Mouse (Mus musculus) Patski (cell line): ENCODE data around the gene Proz. TPM values are rescaled to one million over a fixed set of nuclear protein-coding genes. Genes with fewer than 3 reads are reported as not detected.

Experiments
- ATAC-seq: fragments of 100-300 bp; one replicate; pipeline ENCODE4 v1.8.0; 2021
- CTCF ChIA-PET: fragments of 350-600 bp; sonication (Branson Sonifier 250); formaldehyde crosslinking; loops from one replicate; lab custom pipeline; 2022; ENCODE audit warnings: inconsistent platforms; lab: Charles Lee
- POLR2A ChIA-PET: fragments of 350-600 bp; sonication (Branson Sonifier 250); formaldehyde crosslinking; loops from one replicate; lab custom pipeline; 2022; ENCODE audit warnings: antibody characterized with exemption, inconsistent platforms; lab: Charles Lee
- DNase-seq: peaks from one replicate; pipeline ENCODE4 v3.0.0-alpha.2; 2011; ENCODE audit warnings: low read depth, low spot score
- H3K27me3 ChIP-seq: fragments of 371-371 bp; one replicate; pipeline ENCODE4 v1.5.1; 2021
- CTCF ChIP-seq: fragments of 100-300 bp; IDR thresholded peaks from one replicate; pipeline ENCODE4 v1.5.1; 2021
- in situ Hi-C: fragments of 300-500 bp; cut with MboI; formaldehyde crosslinking; loops from 3 replicates; pipeline ENCODE4 v1.11.1; 2018; ENCODE audit warnings: low pct_unique_long_range_greater_than_20kb, mixed read lengths
- polyA plus RNA-seq: library from polyadenylated mRNA; unstranded; gene quantifications from one replicate; pipeline ENCODE4 v1.2.3, GENCODE M21; 2021

Gene Proz
- 0.13 TPM for polyA plus RNA-seq

DNA sequence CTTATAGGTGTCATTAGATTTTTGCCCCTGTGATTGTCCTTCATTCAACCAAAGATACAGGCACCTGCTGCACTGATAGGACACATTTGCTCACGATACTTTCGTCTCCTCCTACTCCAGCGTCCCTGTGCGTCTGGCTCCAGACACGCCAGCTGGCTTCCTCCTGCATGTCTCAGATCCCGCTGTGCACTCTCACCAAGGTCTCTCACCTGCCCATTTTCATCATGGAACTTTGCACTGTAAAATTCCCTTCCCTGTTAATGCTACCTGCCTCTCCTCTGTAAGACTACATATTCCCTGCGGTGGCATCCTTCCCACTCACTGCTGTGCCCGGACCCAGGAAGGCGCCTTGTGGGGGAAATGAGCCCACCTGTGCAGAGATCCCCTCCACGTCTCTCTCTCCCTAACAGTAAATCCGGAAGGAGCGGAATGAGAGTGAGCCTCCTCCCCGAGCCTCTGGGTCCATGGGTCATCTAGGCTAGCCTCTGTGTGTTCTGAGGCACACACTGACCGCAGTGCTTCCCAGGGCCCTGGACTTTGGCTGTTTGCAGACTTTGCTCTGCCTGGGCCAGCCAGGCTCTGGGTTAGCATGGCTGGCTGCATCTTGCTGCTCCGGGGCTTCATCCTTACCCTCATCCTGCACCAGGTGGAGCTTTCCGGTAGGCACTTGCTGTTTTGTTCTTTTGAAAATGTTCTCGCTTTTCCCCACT is at the start of gene Proz:
Gene Proz, plus strand, starts transcription at position 474 of the 710 bp plus-strand sequence.
- DNase-seq = no peak
- H3K27me3 ChIP-seq = peaks cover 37% of the 10 kb centered on the region
- TF ChIP-seq CTCF = no peak
- in situ Hi-C loops = no loop called here
- CTCF ChIA-PET = no interaction called here
- no peak for ATAC-seq
- POLR2A ChIA-PET = no interaction called here

DNA sequence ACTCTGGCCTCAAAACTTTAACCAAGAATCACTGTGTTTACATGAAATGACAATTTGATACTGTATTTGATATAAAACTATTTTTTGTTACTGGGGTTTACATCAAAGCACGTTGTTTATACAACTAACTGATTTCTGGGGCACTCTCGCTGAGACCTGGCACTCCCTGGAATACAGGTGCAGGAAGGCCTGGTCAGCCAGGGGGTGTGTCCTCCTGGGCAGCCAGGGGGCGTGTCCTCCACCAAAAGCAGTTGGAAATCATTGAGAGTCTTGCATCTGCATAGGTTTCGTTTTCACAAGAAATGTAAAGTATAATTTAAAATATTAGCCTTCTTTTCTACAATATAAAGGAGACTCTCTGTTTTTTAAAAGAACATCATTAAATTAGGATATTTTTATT is 41.2 kb upstream of the Proz start:
- in situ Hi-C loops = no loop called here
- TF ChIP-seq CTCF = no peak
- DNase-seq = no peak
- ChIA-PET CTCF (no interaction called here), POLR2A (no interaction called here)
- ATAC-seq = no peak
- H3K27me3 ChIP-seq = peaks cover 7% of the 10 kb centered on the region

DNA sequence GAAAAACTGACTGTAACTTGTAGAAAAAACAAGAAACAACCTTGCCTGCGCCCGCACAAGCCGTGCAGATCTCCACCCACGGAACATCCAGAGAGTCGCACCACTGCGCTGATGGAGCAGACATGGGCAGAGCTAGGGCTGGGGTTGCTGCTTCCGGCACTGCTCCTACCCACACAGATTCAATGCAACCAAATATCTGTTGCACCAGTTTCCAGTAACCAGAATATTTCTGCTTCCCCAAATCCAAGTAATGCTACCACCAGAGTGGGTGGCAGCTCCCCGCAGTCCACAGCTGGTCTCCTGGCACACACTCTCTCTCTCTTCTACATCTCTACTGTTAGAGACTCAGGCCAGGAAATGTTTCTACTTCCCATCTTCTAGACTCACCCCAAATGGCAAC is 38.9 kb upstream of the Proz start:
- CTCF ChIA-PET = interaction anchor here (0.9 kb wide), 1 partner anchor 90 kb away, joined by 3 read pairs; no protein-coding TSS in a partner anchor

DNA sequence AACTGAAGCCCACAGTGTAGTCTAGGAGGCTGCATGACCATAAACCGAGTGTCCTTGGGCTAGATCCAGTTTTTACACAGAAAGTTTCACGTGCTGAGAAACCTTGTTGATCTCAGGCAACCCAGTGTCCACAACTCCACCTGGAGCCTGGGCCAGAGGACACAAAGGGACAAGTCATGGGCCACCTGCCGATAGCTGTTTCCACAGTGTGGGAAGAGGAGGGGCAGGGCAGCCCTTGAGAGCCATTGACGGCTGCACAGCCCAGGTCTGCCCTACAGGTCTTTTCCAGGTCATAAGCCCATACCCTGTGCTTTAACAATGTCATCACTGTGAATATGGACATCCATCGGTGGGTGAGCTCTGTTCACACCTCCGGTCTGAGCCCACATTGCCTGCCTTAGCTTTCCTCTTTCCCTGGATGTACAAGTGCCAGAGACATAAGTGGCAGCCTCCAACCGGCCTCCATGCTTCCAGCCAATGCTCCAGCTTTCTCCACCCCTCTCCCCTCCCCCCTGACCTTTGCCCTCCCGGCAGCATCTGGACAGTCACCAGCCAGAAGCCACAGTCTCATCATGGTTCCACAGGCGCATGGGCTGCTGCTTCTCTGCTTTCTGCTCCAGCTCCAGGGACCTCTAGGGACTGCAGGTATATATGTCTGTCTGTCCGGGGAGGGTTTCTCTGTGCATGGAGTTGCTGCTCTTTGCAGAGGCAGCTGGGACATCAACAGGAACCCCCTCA is 35.1 kb upstream of the Proz start, which contains the start of gene F7:
Gene F7, plus strand, starts transcription at position 548 of the 738 bp plus-strand sequence.
- POLR2A ChIA-PET = no interaction called here
- in situ Hi-C loops = no loop called here
- no peak for ATAC-seq
- CTCF ChIA-PET = no interaction called here
- no peak for TF ChIP-seq CTCF
- H3K27me3 ChIP-seq = peaks cover 22% of the 10 kb centered on the region
- DNase-seq = no peak

More for the DNA sequence above, 38.9 kb upstream of the Proz start:
- peaks cover 15% of the 10 kb centered on the region for H3K27me3 ChIP-seq
- TF ChIP-seq CTCF = no peak
- no peak for DNase-seq
- POLR2A ChIA-PET = no interaction called here
- in situ Hi-C loops = no loop called here
- no peak for ATAC-seq

DNA sequence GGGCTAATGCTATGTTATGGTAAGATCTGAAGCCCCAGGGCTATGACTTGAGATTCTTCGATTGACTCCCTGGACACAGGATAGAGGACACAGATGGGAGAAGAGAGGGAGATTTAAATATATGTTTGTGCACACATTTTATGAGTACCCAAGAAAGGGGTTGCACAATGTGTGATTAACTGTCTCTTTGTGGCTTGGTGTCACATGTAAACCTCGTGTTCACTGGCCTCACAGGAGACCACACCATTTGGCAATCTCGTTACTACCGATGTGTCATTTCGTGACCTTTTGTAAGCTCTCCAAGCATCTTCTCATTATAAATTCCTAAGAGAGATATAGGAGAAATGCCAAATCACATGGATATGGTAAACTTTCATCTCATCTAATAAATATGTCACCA is 33.1 kb upstream of the Proz start:
- in situ Hi-C loops = no loop called here
- no peak for TF ChIP-seq CTCF
- no peak for ATAC-seq
- no peak for DNase-seq
- H3K27me3 ChIP-seq = peaks cover 22% of the 10 kb centered on the region
- POLR2A ChIA-PET = no interaction called here
- CTCF ChIA-PET = no interaction called here

DNA sequence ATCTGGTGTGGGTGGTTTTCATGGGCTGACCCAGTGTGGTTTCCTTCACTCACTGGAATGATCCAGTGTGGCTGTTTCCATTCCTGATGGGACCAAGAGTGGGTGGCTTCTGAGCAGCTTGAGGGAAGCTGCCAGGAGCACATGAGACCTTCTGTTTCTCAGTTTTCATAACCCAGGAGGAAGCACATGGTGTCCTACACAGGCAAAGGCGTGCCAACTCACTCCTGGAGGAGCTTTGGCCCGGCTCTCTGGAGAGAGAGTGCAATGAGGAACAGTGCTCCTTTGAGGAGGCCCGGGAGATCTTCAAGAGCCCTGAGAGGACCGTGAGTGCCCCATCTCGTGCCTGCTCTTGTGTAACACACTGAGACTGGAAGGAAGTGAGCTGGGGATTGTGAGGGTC is 32.2 kb upstream of the Proz start:
- in situ Hi-C loops = no loop called here
- CTCF ChIA-PET = no interaction called here
- ATAC-seq = no peak
- TF ChIP-seq CTCF = no peak
- POLR2A ChIA-PET = no interaction called here
- H3K27me3 ChIP-seq = peaks cover 19% of the 10 kb centered on the region
- DNase-seq = no peak

DNA sequence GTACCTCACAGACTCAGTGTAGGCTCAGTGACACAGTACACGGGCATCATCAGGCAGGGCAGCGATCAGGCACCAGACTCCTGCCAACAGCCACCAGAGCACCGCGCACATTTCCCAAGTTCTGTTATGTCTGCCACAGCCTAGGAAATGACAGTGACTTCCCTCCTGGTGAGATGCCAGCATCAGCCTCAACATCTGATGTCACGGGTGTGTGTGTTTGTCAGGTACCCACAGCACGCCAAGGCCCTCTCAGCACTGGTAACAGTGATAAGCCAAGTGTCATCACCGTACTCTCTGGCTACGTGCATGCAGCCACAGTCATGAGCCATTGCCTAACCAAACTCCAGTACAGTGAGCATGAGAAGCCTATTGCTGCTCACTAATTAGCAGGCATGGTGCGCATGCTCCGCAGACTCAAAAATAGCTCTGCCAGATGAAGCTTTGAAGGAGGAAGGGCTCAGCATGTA is 24.3 kb upstream of the Proz start:
- no peak for TF ChIP-seq CTCF
- H3K27me3 ChIP-seq = peaks cover 37% of the 10 kb centered on the region
- ATAC-seq (no peak), DNase-seq (no peak)
- CTCF ChIA-PET = no interaction called here
- POLR2A ChIA-PET = no interaction called here
- in situ Hi-C loops = no loop called here

DNA sequence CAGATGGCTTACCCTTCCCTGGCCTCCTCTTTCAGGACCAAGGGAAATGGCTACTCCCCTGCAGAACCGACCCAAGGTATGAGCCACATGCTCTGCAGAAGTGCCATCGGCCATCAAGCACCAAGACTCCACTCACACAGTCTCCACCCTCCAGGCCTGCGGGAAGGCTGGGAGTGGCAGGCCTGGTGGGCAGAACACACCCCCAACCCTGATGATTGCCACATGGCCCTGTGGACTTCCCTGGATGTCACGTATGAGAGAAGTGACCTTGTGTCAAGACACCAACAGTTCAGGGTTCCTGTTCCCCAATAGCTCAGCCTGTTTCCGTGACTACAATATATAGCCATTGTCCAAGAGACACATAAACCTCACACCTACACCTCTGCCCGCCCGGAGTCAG is 23.7 kb upstream of the Proz start, which contains the start of gene F10:
Gene F10, plus strand, starts transcription at position 294 of the 400 bp plus-strand sequence.
- H3K27me3 ChIP-seq = peaks cover 38% of the 10 kb centered on the region
- ATAC-seq (no peak), DNase-seq (no peak)
- TF ChIP-seq CTCF = no peak
- in situ Hi-C loops = no loop called here
- CTCF ChIA-PET = no interaction called here
- POLR2A ChIA-PET = no interaction called here

DNA sequence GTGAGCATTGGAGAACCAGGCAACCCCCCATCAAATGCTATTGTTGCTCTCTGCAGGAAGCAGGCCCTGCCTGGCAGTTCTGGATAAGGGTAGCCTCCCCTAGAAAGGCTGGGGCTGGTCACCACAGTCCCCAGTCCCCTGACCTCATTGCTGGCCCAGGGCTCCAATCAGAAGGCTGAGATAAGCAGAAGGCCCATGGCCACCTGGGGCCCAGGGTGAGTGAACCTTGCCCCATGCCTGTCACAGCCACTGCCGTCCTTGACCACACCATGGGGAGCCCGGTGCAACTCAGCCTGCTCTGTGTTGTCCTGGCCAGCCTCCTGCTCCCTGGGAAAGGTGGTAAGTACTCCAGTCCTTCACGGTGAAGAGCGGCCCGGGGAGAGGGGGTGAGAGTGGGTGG is 23.1 kb upstream of the Proz start:
- H3K27me3 ChIP-seq = peaks cover 43% of the 10 kb centered on the region
- ATAC-seq = no peak
- in situ Hi-C loops = no loop called here
- CTCF ChIA-PET = no interaction called here
- no peak for TF ChIP-seq CTCF
- POLR2A ChIA-PET = no interaction called here
- no peak for DNase-seq

DNA sequence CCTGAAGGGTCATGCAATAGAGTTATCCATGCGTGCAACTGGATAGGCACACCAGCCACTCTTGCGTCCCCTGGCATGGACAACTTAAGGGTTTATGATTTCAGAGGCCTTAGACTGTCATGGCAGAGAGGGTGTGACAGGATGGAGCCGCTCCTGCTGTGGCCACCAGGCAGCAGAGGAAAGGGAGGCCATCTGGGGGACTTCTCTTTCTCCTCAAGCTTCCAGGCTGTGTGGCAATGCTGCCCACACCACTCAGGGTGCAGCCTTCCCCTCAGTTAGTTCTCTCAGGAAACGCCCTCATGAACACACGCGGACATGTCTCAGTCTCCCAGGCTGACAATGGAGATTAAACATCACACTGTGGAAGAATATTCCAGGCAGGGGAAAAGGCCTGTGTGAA is 21.7 kb upstream of the Proz start:
- DNase-seq (no peak), ATAC-seq (no peak)
- TF ChIP-seq CTCF = no peak
- peaks cover 54% of the 10 kb centered on the region for H3K27me3 ChIP-seq
- ChIA-PET POLR2A (no interaction called here), CTCF (no interaction called here)
- in situ Hi-C loops = no loop called here

DNA sequence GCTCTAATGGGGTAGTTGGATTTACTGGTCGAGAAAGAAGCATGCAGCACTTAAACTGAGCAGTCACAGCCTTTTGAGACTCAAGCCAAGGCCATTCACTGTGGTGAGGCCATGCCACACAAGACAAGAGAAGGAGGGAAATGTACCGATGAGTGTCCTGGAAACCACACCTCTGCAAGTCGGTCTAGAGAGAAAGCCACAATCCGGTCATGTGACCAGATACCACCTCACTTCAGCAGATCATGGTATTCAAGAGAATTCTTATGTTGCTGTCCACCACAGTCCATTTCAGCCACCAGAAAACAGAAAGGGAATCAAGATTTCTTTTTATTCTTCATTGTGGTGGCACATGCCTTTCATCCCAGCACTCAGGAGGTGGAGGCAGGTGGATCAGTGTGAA is 19.3 kb upstream of the Proz start:
- peaks cover 62% of the 10 kb centered on the region for H3K27me3 ChIP-seq
- TF ChIP-seq CTCF = no peak
- in situ Hi-C loops = no loop called here
- CTCF ChIA-PET = no interaction called here
- POLR2A ChIA-PET = no interaction called here
- DNase-seq = no peak
- ATAC-seq = no peak
